Mouse (Mus musculus): ENCODE results near the gene Syt14. TPM values are rescaled to one million over a fixed set of nuclear protein-coding genes. Genes with fewer than 3 reads are reported as not detected.

Syt14 gene
- polyA plus RNA-seq, 1 experiment from 2014 or later, result 5.6 TPM

GRCm38 (mm10) chr1:192849616-192850015 lies 186.0 kb downstream of the Syt14 start:
- Histone ChIP-seq H3K4me2 (no peak overlapping the region), H3K9ac (replicated peaks) (no peak overlapping the region), H3K27me3 (replicated peaks) (no peaks in the 10 kb centered on the region; the same call in 1 of the 2 replicates), H3K27ac (replicated peaks) (no peak overlapping the region), H3K4me3 (replicated peaks) (no peak overlapping the region), H3K36me3 (peaks cover 41% of the 10 kb centered on the region), H3K9me3 (replicated peaks) (no peaks in the 10 kb centered on the region), H3K4me1 (peaks cover 42% of the 10 kb centered on the region)
- no peak for ATAC-seq (ENCODE audit: low FRiP score)
- 60% methylated on average over 5 of the region's 5 CpGs for WGBS

GRCm38 (mm10) chr1:192847254-192847653 lies 188.3 kb downstream of the Syt14 start:
- Histone ChIP-seq H3K4me2 (no peak overlapping the region), H3K27me3 (replicated peaks) (no peaks in the 10 kb centered on the region), H3K4me1 (peaks cover 18% of the 10 kb centered on the region), H3K4me3 (replicated peaks) (no peak overlapping the region), H3K27ac (replicated peaks) (no peak overlapping the region), H3K9ac (replicated peaks) (no peak overlapping the region), H3K36me3 (peaks cover 41% of the 10 kb centered on the region), H3K9me3 (replicated peaks) (no peaks in the 10 kb centered on the region)
- WGBS, result 27% methylated on average over 3 of the region's 3 CpGs
- no peak for ATAC-seq (ENCODE audit: low FRiP score)

Other genes with a start within 250 kb of the Syt14 start
- gene Sertad4, start 180.0 kb downstream of the Syt14 start, polyA plus RNA-seq (2015; fragmentation: Nextera tagmentation; extraction: Ambion mirVana), result 16.6 and 17.3 TPM in 2 replicates
- 7.8 TPM in 2 replicates for gene Diexf, start 94.5 kb upstream of the Syt14 start, polyA plus RNA-seq (2015; fragmentation: Nextera tagmentation; extraction: Ambion mirVana)
- 0.70 and 6.3 TPM in 2 replicates for gene Irf6, start 117.3 kb upstream of the Syt14 start, polyA plus RNA-seq (2015; fragmentation: Nextera tagmentation; extraction: Ambion mirVana)
- gene A130010J15Rik, start 132.3 kb upstream of the Syt14 start, polyA plus RNA-seq (2015; fragmentation: Nextera tagmentation; extraction: Ambion mirVana), result 9.7 and 11.8 TPM in 2 replicates
- 3.8 and 15.9 TPM in 2 replicates for gene Traf3ip3, start 165.9 kb upstream of the Syt14 start, polyA plus RNA-seq (2015; fragmentation: Nextera tagmentation; extraction: Ambion mirVana)
- gene Lamb3, start 171.9 kb upstream of the Syt14 start, polyA plus RNA-seq (2015; fragmentation: Nextera tagmentation; extraction: Ambion mirVana), result 0.59 and 3.8 TPM in 2 replicates
- 0.36 and 2.8 TPM in 2 replicates for gene Hsd11b1, start 228.3 kb upstream of the Syt14 start, polyA plus RNA-seq (2015; fragmentation: Nextera tagmentation; extraction: Ambion mirVana)
- gene G0s2, start 237.4 kb upstream of the Syt14 start, polyA plus RNA-seq (2015; fragmentation: Nextera tagmentation; extraction: Ambion mirVana), result 9.9 and 14.1 TPM in 2 replicates